Mouse (Mus musculus) heart, embryonic 15.5 days (tissue): ENCODE results near the gene F11. TPM values are rescaled to one million over a fixed set of nuclear protein-coding genes. Genes with fewer than 3 reads are reported as not detected.

Source experiments
- ATAC-seq: fragments of 200-750 bp; cut with Nextera tagmentation; replicated peaks from 2 replicates; pipeline ENCODE4 v1.8.0; 2017; ENCODE audit warnings: low read depth, moderate TSS enrichment; ENCODE audit not compliant: insufficient number of reproducible peaks, insufficient read depth, low FRiP score
- H3K27ac ChIP-seq: fragments of 300-500 bp; sonication (generic); 2 replicates; pipeline ENCODE4 v1.5.1; 2015; ENCODE audit warnings: mild to moderate bottlenecking, inconsistent platforms
- H3K27me3 ChIP-seq: fragments of 300-500 bp; sonication (generic); 2 replicates; pipeline ENCODE4 v1.6.1; 2015; ENCODE audit warnings: inconsistent platforms
- H3K36me3 ChIP-seq: fragments of 300-500 bp; sonication (generic); 2 replicates; pipeline ENCODE4 v1.6.1; 2015; ENCODE audit warnings: mild to moderate bottlenecking, inconsistent platforms
- H3K4me1 ChIP-seq: fragments of 300-500 bp; sonication (generic); replicated peaks from 2 replicates; pipeline ENCODE4 v1.6.1; 2015; ENCODE audit warnings: inconsistent platforms
- H3K4me2 ChIP-seq: fragments of 300-500 bp; sonication (generic); 2 replicates; pipeline ENCODE4 v1.6.1; 2015; ENCODE audit warnings: inconsistent platforms, mild to moderate bottlenecking, moderate library complexity
- H3K4me3 ChIP-seq: fragments of 300-500 bp; sonication (generic); 2 replicates; pipeline ENCODE4 v1.5.1; 2015; ENCODE audit warnings: mild to moderate bottlenecking, inconsistent platforms
- H3K9ac ChIP-seq: fragments of 300-500 bp; sonication (generic); 2 replicates; pipeline ENCODE4 v1.6.1; 2015; ENCODE audit warnings: mild to moderate bottlenecking, inconsistent platforms
- H3K9me3 ChIP-seq: fragments of 300-500 bp; sonication (generic); replicated peaks from 2 replicates; pipeline ENCODE4 v1.6.1; 2016; ENCODE audit warnings: inconsistent platforms
- WGBS: fragments of 180-500 bp; shearing (Covaris S2); methylation state at CpG from one replicate; pipeline ENCODE4 v1.1.7; 2015; ENCODE audit warnings: mixed read lengths; 5-methylcytosine and 5-hydroxymethylcytosine counted together
- polyA plus RNA-seq: library from polyadenylated mRNA; unstranded; fragments of >200 nt; fragmentation: Nextera tagmentation; extraction: Ambion mirVana; gene quantifications from 2 replicates; pipeline ENCODE4 v1.2.1, GENCODE M21; 2015

Gene F11
- polyA plus RNA-seq: 0.32 TPM in 1 of 2 replicates, not detected in the other

DNA sequence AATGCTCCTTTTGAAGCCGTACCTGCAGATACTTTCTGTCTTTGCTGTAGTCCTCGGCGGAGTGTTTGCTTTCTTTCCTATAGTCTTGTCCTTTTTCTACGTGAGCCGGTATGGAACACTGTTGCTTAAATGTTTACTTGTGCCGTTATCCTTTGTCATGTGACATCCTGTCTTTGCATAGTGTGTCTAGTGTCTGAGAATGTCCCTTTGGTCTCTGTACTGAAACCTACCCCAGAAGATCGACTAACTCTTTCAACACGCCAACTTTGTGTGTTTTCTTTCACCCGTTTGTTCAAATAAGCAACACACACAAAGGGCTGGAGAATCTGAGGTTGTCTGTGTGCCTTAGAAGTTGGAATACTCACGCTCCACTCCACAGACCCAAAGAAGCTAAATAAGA, at the start of gene F11:
Gene F11, minus strand, starts transcription at position 112 of the 400 bp plus-strand sequence.
- ATAC-seq: no peak
- Histone ChIP-seq H3K27ac (no peak within 1 kb of the TSS), H3K9ac (no peak within 1 kb of the TSS), H3K36me3 (no peaks in the 10 kb centered on the region), H3K4me1 (no peaks in the 10 kb centered on the region), H3K4me3 (no peak within 1 kb of the TSS), H3K9me3 (no peaks in the 10 kb centered on the region), H3K27me3 (no peaks in the 10 kb centered on the region), H3K4me2 (no peak within 1 kb of the TSS)
- 72% methylated on average over 10 of the region's 10 CpGs for WGBS

DNA sequence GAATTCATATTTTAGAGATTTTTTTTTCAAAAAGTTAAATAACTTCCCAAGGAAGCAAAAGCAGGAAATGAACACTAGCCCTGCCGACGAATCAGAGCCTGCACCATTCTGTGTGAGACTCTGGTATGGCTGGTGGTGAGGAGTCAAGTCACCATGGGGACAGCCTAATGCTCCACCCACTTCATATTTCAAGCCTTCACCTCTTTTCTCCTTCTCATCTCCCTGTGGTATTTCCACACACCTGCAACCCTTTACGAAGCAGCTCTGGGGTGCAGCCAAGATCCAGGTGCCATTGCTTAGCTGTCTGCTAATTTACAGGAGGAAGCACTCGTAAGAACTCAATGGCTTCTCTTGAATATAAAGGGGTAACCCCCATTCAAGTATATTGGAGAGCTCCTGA, 49.1 kb upstream of the F11 start:
- 78% methylated on average over 4 of the region's 4 CpGs for WGBS
- Histone ChIP-seq H3K4me2 (no peak overlapping the region), H3K4me1 (no peaks in the 10 kb centered on the region), H3K27me3 (no peaks in the 10 kb centered on the region), H3K9ac (no peak overlapping the region), H3K36me3 (no peaks in the 10 kb centered on the region), H3K4me3 (no peak overlapping the region), H3K9me3 (no peaks in the 10 kb centered on the region), H3K27ac (no peak overlapping the region)
- ATAC-seq: no peak

DNA sequence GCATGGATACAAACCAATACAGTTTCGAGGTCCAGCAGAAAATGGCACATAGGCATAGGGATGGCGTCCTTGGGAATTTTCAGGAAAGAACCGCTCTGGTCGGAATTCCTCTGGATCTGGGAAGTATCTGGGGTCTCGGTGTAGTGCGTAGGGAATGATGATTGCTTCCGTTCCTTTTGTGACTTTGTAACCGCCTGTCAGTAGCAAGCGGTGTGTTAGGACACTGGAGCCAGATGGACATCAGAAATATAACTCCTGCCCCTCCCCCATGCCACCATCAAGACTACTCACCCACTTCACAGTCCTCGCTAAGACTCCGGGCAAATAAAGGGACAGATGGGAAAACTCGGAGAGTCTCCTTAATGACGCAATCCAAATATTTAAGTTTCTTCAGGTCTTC, 46.5 kb upstream of the F11 start, which contains the start of gene Gm45753:
Gene Gm45753, minus strand, starts transcription at position 101 of the 400 bp plus-strand sequence.
- Histone ChIP-seq H3K4me3 (no peak within 1 kb of the TSS), H3K36me3 (no peaks in the 10 kb centered on the region), H3K4me1 (no peaks in the 10 kb centered on the region), H3K4me2 (no peak within 1 kb of the TSS), H3K9me3 (no peaks in the 10 kb centered on the region), H3K27ac (no peak within 1 kb of the TSS), H3K9ac (no peak within 1 kb of the TSS), H3K27me3 (no peaks in the 10 kb centered on the region)
- WGBS: 91% methylated on average over 13 of the region's 13 CpGs
- ATAC-seq: no peak

DNA sequence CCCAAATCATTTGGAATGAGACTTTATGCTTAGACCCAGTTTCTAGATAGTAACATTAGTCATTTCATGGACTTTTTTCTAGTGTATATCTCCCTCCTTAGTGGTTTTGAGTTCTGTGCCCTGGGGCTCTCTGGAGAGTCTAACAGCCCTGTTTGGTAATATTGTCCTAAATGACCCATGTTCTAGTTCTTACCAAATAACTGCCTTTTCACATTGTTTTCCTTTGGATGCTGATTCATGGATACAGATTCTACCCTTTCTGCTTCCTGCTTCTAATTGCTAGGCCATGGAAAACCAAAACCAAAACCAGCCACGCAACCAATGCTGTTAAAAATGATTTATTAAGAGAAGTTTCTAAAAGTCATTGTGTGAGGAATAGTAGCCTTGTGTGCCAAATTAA, 43.6 kb upstream of the F11 start:
- Histone ChIP-seq H3K9me3 (no peaks in the 10 kb centered on the region), H3K4me2 (no peak overlapping the region), H3K4me3 (no peak overlapping the region), H3K9ac (no peak overlapping the region), H3K27me3 (no peaks in the 10 kb centered on the region), H3K4me1 (no peaks in the 10 kb centered on the region), H3K36me3 (no peaks in the 10 kb centered on the region), H3K27ac (no peak overlapping the region)
- ATAC-seq: no peak
- WGBS: 93% methylated on average over 1 of the region's 1 CpGs

DNA sequence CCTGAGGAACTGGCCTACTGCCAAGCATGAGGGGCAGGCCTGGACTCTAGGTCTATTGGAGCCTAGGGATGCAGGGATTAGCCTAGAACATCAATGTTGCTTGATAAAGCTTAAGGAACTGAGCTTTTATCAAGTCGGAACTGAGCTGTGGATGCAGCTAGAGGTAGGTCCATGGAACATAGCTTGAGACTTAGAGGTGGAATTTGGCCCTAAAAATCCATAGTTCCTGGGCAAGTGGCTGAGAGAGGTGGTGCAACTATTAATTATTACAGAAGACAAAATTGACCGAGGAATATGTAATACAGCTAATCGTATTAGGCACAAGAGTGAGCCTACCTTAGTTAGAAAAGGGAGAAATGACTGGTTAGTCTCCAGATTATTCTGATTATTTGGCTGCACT, 42.5 kb upstream of the F11 start:
- 81% methylated on average over 3 of the region's 3 CpGs for whole genome bisulfite sequencing
- Histone ChIP-seq H3K4me2 (no peak overlapping the region), H3K36me3 (no peaks in the 10 kb centered on the region), H3K27ac (no peak overlapping the region), H3K4me1 (no peaks in the 10 kb centered on the region), H3K9me3 (no peaks in the 10 kb centered on the region), H3K27me3 (no peaks in the 10 kb centered on the region), H3K9ac (no peak overlapping the region), H3K4me3 (no peak overlapping the region)
- no peak for ATAC-seq

DNA sequence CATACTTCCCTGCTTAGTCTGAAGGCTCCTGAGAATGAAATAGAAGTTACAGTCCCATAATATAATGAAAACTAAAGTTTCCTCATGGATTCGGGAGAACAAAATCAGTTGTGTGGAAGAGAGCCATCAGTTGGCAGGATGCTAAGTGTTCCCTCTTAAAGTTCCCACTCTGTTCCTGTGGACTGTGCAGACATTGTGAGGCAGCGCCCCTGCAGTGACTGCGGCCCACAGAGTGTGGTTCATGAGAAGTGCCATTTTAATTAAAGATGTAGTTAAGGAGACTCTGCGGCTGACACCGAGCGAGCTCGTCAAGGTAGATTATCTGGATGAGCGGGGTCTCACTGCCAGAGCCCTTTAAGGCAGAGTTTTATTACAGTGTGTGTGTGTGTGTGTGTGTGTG, 40.6 kb upstream of the F11 start:
- no peak overlapping the region for H3K27ac ChIP-seq
- no peaks in the 10 kb centered on the region for H3K9me3 ChIP-seq
- no peak for ATAC-seq
- H3K4me2 ChIP-seq: no peak overlapping the region
- H3K36me3 ChIP-seq: no peaks in the 10 kb centered on the region
- H3K9ac ChIP-seq: no peak overlapping the region
- no peaks in the 10 kb centered on the region for H3K4me1 ChIP-seq
- H3K4me3 ChIP-seq: no peak overlapping the region
- H3K27me3 ChIP-seq: no peaks in the 10 kb centered on the region
- WGBS: 77% methylated on average over 8 of the region's 8 CpGs

DNA sequence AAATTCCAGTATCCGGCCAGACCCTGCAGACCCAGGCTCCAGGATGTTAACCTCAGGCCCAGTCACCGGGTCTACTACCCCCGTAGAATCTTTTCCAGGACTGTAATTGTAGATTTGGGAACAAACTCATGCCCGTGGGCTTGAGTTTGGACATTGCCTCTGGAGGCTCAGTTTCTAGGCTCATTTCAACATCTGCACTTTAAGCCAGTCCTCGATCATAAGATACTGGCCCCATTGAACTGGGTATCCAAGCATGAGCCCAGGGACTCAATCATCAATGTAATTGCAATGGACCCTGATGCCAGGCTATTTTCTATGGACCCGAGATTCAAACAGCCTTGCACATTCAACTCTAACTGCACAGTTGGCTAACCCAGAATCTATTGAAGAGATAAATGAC, 33.4 kb upstream of the F11 start:
- H3K36me3 ChIP-seq: no peaks in the 10 kb centered on the region
- no peaks in the 10 kb centered on the region for H3K27me3 ChIP-seq
- no peak overlapping the region for H3K9ac ChIP-seq
- H3K4me1 ChIP-seq: no peaks in the 10 kb centered on the region
- H3K4me2 ChIP-seq: no peak overlapping the region
- no peak for ATAC-seq
- H3K4me3 ChIP-seq: no peak overlapping the region
- H3K9me3 ChIP-seq: no peaks in the 10 kb centered on the region
- no peak overlapping the region for H3K27ac ChIP-seq
- 84% methylated on average over 6 of the region's 6 CpGs for WGBS

DNA sequence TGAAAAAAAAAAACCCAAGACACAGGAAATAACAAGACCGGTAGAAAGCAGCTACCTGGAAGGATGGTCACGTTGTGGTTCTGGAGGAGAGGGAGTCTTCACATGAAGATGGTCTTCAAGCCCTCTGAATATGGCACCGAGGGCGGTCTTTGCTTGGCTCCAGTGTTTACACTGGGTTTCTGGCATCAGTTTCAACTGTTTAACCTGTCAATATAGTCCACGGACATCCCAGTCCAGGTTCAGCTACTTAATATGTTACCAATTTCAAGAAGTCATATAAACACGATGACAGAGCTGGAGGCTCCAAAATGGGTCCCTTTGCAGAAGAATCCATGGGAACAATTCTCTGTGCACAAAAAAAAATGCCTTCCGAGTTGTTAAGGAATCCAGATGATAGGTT, 32.9 kb upstream of the F11 start, which contains the start of gene Klkb1:
Gene Klkb1, minus strand, starts transcription at position 173 of the 400 bp plus-strand sequence.
- Histone ChIP-seq H3K27me3 (no peaks in the 10 kb centered on the region), H3K4me3 (no peak within 1 kb of the TSS), H3K36me3 (no peaks in the 10 kb centered on the region), H3K27ac (no peak within 1 kb of the TSS), H3K4me1 (no peaks in the 10 kb centered on the region), H3K9me3 (no peaks in the 10 kb centered on the region), H3K9ac (no peak within 1 kb of the TSS), H3K4me2 (no peak within 1 kb of the TSS)
- ATAC-seq: no peak
- 83% methylated on average over 7 of the region's 7 CpGs for WGBS

DNA sequence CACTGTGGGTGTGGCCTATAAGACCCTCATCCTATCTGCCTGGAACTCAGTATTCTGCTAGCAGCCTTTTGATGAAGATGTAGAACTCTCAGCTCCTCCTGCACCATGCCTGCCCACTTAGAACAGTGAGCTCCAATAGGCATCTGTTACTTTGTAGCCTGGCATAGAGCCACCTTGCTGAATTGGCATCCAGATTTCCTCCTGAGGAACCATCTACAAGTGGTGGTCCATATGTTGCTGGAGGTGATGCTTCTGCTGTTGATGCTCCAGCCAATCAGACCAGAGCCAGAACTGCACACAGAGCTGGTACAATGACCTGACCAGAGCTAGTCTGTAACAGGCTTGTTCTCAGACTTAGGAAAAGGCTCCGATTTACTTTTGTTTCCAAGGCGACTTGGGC, 30.0 kb upstream of the F11 start:
- H3K36me3 ChIP-seq: no peaks in the 10 kb centered on the region
- no peak overlapping the region for H3K4me2 ChIP-seq
- no peaks in the 10 kb centered on the region for H3K4me1 ChIP-seq
- 82% methylated on average over 2 of the region's 2 CpGs for WGBS
- no peak for ATAC-seq
- H3K4me3 ChIP-seq: no peak overlapping the region
- no peaks in the 10 kb centered on the region for H3K27me3 ChIP-seq
- no peak overlapping the region for H3K27ac ChIP-seq
- H3K9me3 ChIP-seq: no peaks in the 10 kb centered on the region
- no peak overlapping the region for H3K9ac ChIP-seq

DNA sequence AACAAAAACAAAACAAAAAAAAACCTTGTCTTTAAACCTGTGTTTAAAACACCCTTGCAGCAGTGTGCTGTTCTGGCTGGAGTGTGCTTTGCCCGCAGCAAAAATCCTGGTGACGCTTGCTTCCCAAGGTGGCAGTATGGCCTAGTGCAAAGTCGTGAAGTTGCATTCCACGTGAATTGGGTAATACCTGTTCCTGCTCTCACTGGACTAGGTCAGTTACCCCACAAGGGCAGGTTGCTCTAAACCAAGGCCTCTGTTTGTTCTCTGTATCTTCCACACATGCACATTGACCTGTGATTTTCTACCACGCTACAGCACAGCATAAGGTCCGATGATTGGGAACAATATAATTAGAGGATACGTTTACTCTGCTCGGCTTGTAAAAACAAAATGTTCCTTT, 19.8 kb upstream of the F11 start:
- H3K9me3 ChIP-seq: no peaks in the 10 kb centered on the region
- H3K4me3 ChIP-seq: no peak overlapping the region
- H3K27ac ChIP-seq: no peak overlapping the region
- H3K4me1 ChIP-seq: no peaks in the 10 kb centered on the region
- no peak overlapping the region for H3K9ac ChIP-seq
- ATAC-seq: no peak
- no peaks in the 10 kb centered on the region for H3K27me3 ChIP-seq
- no peaks in the 10 kb centered on the region for H3K36me3 ChIP-seq
- no peak overlapping the region for H3K4me2 ChIP-seq
- 79% methylated on average over 8 of the region's 8 CpGs for WGBS

DNA sequence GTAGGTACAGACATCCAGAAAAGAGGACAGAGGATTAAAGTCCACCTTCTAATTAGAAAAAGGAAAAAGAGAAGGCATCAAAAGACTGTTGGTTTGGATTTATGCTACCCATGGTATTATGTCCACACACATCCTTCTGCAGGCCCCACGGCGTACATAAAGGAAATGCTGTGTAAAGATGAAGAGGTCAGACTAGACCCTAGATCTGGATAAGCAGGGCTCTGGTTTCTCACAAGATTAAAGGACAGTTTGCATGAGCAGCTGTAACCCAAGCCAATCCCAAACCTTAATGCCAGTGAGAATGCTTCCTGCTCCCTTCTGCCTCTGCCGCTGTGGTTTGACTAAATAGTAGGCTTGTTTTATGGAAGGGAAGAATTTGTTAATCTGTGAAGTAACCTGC, 15.6 kb upstream of the F11 start:
- Histone ChIP-seq H3K4me2 (no peak overlapping the region), H3K27me3 (no peaks in the 10 kb centered on the region), H3K9me3 (no peaks in the 10 kb centered on the region), H3K27ac (no peak overlapping the region), H3K4me3 (no peak overlapping the region), H3K4me1 (no peaks in the 10 kb centered on the region), H3K9ac (no peak overlapping the region), H3K36me3 (no peaks in the 10 kb centered on the region)
- 73% methylated on average over 3 of the region's 3 CpGs for WGBS
- no peak for ATAC-seq

DNA sequence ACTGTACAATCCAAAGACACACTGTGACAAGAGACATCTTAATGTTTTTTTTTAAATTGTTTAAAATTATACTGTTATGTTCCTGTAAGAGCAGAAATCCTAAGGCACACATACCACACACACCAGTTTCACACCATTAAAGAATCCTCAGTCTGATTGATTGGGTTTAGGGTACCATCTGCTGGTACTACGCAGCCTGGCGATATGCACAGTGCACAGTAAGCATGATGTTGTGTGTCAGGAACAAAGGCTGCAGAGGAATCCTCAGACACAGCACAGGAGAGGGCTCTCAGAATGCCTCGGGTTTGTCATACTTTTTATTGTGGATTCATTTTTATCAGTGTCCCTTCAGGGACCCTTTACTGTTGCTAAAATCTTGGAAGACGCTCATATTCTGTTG, 12.5 kb upstream of the F11 start:
- Histone ChIP-seq H3K27ac (no peak overlapping the region), H3K9me3 (no peaks in the 10 kb centered on the region), H3K4me1 (no peaks in the 10 kb centered on the region), H3K4me2 (no peak overlapping the region), H3K4me3 (no peak overlapping the region), H3K27me3 (no peaks in the 10 kb centered on the region), H3K9ac (no peak overlapping the region), H3K36me3 (no peaks in the 10 kb centered on the region)
- WGBS: 77% methylated on average over 4 of the region's 4 CpGs
- no peak for ATAC-seq
